Mouse (Mus musculus) bone marrow macrophage, adult 2 months (primary cell): ENCODE data around the gene Me3.

Experiments
- CTCF ChIP-seq: IDR thresholded peaks from 2 replicates; pipeline ENCODE4 v1.5.1; 2012; ENCODE audit warnings: low read depth, mild to moderate bottlenecking, low read length, moderate library complexity
- POLR2A ChIP-seq: IDR thresholded peaks from 2 replicates; pipeline ENCODE4 v1.6.1; 2012; ENCODE audit warnings: mild to moderate bottlenecking, low read depth, low read length, borderline replicate concordance

DNA sequence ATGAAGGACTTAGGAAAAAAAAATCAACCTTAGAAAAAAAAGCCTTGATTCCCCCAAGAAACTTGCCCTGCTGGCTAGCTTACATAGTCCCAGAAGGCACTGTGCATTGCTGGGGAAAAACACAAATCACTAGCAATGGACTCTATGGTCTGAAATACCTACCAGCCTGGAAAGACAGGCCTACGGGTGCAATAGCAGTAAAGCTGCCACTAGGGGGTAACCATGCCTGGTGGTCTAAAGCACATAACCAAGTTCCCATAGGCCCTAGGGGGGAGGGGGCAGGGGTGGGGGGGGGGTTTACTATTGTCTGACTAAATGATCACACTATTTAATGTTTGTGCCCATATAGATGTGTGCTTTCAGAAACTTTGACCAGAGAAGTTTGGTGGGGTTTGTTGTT, 232.6 kb downstream of the Me3 start:
- TF ChIP-seq CTCF (no peak), POLR2A (no peak)
